Mouse (Mus musculus): Measurements from ENCODE around the gene Edil3. TPM values are rescaled to one million over a fixed set of nuclear protein-coding genes. Genes with fewer than 3 reads are reported as not detected.

Edil3 gene
- polyA plus RNA-seq, 1 experiment from 2014 or later = 17.5 TPM

DNA sequence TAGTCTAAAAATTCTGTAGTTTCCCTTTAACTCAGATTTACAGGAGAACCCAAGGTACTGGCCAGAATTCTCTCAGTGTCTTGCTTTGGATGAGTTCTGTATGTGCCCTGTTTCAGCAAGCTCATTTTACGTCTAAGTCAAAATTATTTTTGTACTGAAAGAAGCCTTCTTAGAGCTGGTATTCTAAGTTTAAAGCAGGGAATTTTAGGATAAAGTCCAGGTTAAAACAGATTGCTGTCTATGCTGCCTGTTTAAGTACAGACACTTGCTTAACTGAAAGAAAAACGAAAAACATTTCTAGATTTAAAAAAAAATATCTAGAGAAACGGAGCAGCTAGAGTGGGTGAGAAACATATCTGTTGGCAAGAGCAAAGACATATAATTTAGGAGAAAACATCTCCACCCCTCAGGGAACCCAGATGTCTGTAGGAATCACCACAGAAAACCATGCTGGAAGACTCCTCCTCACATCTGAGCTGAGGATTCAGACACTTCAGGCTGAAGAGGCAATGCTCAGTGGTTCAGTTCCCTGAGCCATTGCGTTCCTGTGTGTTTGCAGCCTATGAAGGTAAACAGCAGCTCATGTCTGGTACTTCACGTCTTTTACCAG is 465.5 kb downstream of the Edil3 start:
- Histone ChIP-seq H3K27ac (replicated peaks; ENCODE audit: low read depth, low read length) (no peak overlapping the region), H3K4me3 (ENCODE audit: low read depth, low read length) (no peak overlapping the region), H3K9ac (replicated peaks; ENCODE audit: low read length) (no peak overlapping the region), H3K27me3 (ENCODE audit: control insufficient read depth, insufficient read depth, low read length) (no peaks in the 10 kb centered on the region), H3K4me2 (ENCODE audit: low read depth, low read length) (no peak overlapping the region), H3K4me1 (ENCODE audit: control insufficient read depth, insufficient read depth, low read length) (no peaks in the 10 kb centered on the region), H3K36me3 (replicated peaks; ENCODE audit: control insufficient read depth, insufficient read depth, low read depth, low read length) (no peaks in the 10 kb centered on the region), H3K9me3 (replicated peaks; ENCODE audit: control insufficient read depth, low read length) (no peaks in the 10 kb centered on the region)
- DNase-seq (ENCODE audit: low spot score) (no peak), ATAC-seq (replicated peaks; ENCODE audit: insufficient number of reproducible peaks, low FRiP score, low TSS enrichment, low read depth) (no peak)
- 69% methylated on average over 5 of the region's 5 CpGs for WGBS

DNA sequence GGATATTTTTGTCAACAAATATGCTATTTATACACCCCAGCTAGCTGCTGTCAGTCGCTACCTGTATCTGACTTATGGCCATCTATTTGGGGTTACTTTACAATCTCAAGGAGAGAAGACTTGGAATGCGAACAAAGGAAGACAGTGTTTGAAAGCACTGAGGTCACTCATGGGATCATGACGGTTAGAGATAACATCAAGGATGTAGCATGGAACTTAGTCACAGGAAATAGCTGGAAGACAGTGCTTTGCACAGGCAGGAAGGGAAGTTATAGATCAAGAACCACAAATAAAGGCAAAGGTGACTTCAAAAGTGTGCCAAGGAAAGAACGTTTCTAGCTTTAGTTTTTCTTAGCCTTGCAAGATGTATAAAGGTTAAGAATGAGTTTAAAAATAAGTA is 466.9 kb downstream of the Edil3 start:
- no peaks in the 10 kb centered on the region for H3K9me3 ChIP-seq (replicated peaks; ENCODE audit: control insufficient read depth, low read length)
- no peaks in the 10 kb centered on the region for H3K36me3 ChIP-seq (replicated peaks; ENCODE audit: control insufficient read depth, insufficient read depth, low read depth, low read length)
- no peaks in the 10 kb centered on the region for H3K4me1 ChIP-seq (ENCODE audit: control insufficient read depth, insufficient read depth, low read length)
- WGBS = 49% methylated on average over 4 of the region's 4 CpGs
- H3K4me3 ChIP-seq (ENCODE audit: low read depth, low read length) = no peak overlapping the region
- no peak overlapping the region for H3K9ac ChIP-seq (replicated peaks; ENCODE audit: low read length)
- H3K27me3 ChIP-seq (ENCODE audit: control insufficient read depth, insufficient read depth, low read length) = no peaks in the 10 kb centered on the region
- DNase-seq (ENCODE audit: low spot score) = no peak
- ATAC-seq (replicated peaks; ENCODE audit: insufficient number of reproducible peaks, low FRiP score, low TSS enrichment, low read depth) = no peak
- no peak overlapping the region for H3K4me2 ChIP-seq (ENCODE audit: low read depth, low read length)
- no peak overlapping the region for H3K27ac ChIP-seq (replicated peaks; ENCODE audit: low read depth, low read length)

DNA sequence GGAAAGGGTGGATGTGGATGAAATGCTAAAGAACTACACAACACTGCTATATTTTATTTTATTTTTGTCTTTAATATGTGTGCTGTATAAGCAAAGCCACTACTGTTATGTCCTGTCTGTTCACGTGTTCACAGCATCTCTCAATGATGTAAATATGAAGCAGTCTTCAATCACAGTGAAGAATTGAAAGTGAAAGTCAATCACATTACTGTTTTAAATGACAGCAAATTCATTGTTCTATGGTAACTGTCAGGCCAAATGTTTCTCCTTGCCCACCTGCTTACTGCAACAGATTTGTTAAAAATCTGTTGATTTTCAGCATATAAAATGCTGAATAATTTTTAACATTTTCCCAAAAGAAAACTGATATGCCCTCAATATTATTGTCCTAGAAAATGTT is 499.9 kb downstream of the Edil3 start:
- H3K4me3 ChIP-seq (ENCODE audit: low read depth, low read length) = no peak overlapping the region
- no peak overlapping the region for H3K9ac ChIP-seq (replicated peaks; ENCODE audit: low read length)
- no peaks in the 10 kb centered on the region for H3K27me3 ChIP-seq (ENCODE audit: control insufficient read depth, insufficient read depth, low read length)
- H3K36me3 ChIP-seq (replicated peaks; ENCODE audit: control insufficient read depth, insufficient read depth, low read depth, low read length) = no peaks in the 10 kb centered on the region
- H3K4me2 ChIP-seq (ENCODE audit: low read depth, low read length) = no peak overlapping the region
- ATAC-seq (replicated peaks; ENCODE audit: insufficient number of reproducible peaks, low FRiP score, low TSS enrichment, low read depth) (no peak), DNase-seq (ENCODE audit: low spot score) (no peak)
- H3K27ac ChIP-seq (replicated peaks; ENCODE audit: low read depth, low read length) = no peak overlapping the region
- H3K4me1 ChIP-seq (ENCODE audit: control insufficient read depth, insufficient read depth, low read length) = no peaks in the 10 kb centered on the region
- WGBS = 75% methylated on average over 1 of the region's 1 CpGs
- H3K9me3 ChIP-seq (replicated peaks; ENCODE audit: control insufficient read depth, low read length) = no peaks in the 10 kb centered on the region

DNA sequence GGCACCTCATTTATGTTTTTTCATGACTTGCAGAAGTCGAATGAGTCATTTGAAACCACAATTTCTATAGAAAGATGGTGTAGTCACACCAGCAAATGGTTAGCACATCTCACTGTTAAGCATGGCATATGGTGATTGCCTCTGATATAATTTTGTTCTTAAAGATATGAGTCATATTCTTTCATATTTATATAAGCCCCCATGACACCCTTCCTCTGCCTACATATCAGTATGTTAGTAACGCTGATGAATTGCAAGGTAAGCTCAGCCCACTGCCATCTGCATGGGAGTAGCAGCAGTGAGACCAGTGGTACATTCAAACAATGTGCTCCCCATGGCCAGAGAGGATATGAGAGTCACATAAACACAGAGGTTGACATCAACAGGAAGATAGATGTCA is 503.0 kb downstream of the Edil3 start:
- Histone ChIP-seq H3K27ac (replicated peaks; ENCODE audit: low read depth, low read length) (no peak overlapping the region), H3K36me3 (replicated peaks; ENCODE audit: control insufficient read depth, insufficient read depth, low read depth, low read length) (no peaks in the 10 kb centered on the region), H3K27me3 (ENCODE audit: control insufficient read depth, insufficient read depth, low read length) (no peaks in the 10 kb centered on the region), H3K9ac (replicated peaks; ENCODE audit: low read length) (no peak overlapping the region), H3K4me3 (ENCODE audit: low read depth, low read length) (no peak overlapping the region), H3K4me1 (ENCODE audit: control insufficient read depth, insufficient read depth, low read length) (no peaks in the 10 kb centered on the region), H3K9me3 (replicated peaks; ENCODE audit: control insufficient read depth, low read length) (no peaks in the 10 kb centered on the region), H3K4me2 (ENCODE audit: low read depth, low read length) (no peak overlapping the region)
- ATAC-seq (replicated peaks; ENCODE audit: insufficient number of reproducible peaks, low FRiP score, low TSS enrichment, low read depth) = no peak
- 87% methylated on average over 2 of the region's 2 CpGs for WGBS
- DNase-seq (ENCODE audit: low spot score) = no peak

DNA sequence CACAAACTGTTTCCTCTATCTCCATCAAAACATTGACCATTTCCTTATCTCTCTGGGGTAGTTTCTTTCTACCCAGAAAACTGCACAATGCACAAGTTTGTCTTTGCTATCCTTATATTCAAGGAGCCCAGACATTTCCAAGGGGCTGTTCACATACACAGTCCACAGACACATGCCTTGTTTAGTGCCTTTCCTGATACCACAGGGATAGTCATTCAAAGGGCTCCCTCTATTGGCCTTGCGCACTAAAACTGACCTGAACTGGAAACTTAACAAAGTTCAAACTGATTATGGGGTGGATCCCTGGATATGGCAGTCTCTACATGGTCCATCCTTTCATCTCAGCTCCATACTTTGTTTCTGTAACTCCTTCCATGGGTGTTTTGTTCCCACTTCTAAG is 513.2 kb downstream of the Edil3 start:
- ATAC-seq (replicated peaks; ENCODE audit: insufficient number of reproducible peaks, low FRiP score, low TSS enrichment, low read depth) (peak; percentile 62; the same call in 1 of the 2 replicates), DNase-seq (ENCODE audit: low spot score) (peak; percentile 61)
- Histone ChIP-seq H3K4me1 (ENCODE audit: control insufficient read depth, insufficient read depth, low read length) (no peaks in the 10 kb centered on the region), H3K9me3 (replicated peaks; ENCODE audit: control insufficient read depth, low read length) (no peaks in the 10 kb centered on the region), H3K9ac (replicated peaks; ENCODE audit: low read length) (no peak overlapping the region), H3K36me3 (replicated peaks; ENCODE audit: control insufficient read depth, insufficient read depth, low read depth, low read length) (no peaks in the 10 kb centered on the region), H3K4me2 (ENCODE audit: low read depth, low read length) (no peak overlapping the region), H3K4me3 (ENCODE audit: low read depth, low read length) (no peak overlapping the region), H3K27ac (replicated peaks; ENCODE audit: low read depth, low read length) (no peak overlapping the region), H3K27me3 (ENCODE audit: control insufficient read depth, insufficient read depth, low read length) (no peaks in the 10 kb centered on the region)
- 78% methylated on average over 1 of the region's 1 CpGs for WGBS

DNA sequence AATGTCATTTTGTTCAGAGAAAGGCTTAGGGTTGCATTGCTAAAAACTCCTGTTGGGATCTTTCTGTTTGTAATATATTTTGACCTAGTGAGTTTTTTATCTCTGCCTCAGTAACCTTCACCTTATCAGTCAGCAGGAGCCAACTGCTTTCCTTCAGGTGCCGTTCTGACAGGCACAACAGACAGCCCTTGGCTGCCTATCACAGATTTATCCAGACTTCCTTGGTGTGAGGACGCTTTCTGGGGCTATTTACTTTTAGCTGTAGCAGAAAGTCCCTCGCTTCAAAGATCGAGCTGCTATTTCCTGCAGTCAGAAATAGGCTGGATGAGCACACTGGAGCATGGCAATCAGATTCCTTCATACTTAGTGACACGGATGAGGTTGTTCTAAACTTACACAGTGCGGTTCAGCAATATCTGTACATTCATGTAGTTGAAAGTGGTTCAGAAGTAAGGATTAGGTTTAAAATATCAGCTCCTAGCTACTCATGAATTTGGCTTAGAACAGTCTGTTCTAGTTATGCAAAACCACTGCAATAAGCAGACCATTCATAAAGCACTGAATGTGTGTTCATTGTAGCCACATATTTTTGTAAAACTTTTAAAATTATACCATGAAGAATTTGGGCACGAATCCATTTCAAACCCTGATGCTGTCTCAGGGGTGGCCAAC is 514.8 kb downstream of the Edil3 start:
- Histone ChIP-seq H3K9ac (replicated peaks; ENCODE audit: low read length) (no peak overlapping the region), H3K4me1 (ENCODE audit: control insufficient read depth, insufficient read depth, low read length) (no peaks in the 10 kb centered on the region), H3K9me3 (replicated peaks; ENCODE audit: control insufficient read depth, low read length) (no peaks in the 10 kb centered on the region), H3K27me3 (ENCODE audit: control insufficient read depth, insufficient read depth, low read length) (no peaks in the 10 kb centered on the region), H3K4me2 (ENCODE audit: low read depth, low read length) (no peak overlapping the region), H3K27ac (replicated peaks; ENCODE audit: low read depth, low read length) (no peak overlapping the region), H3K4me3 (ENCODE audit: low read depth, low read length) (no peak overlapping the region), H3K36me3 (replicated peaks; ENCODE audit: control insufficient read depth, insufficient read depth, low read depth, low read length) (no peaks in the 10 kb centered on the region)
- no peak for DNase-seq (ENCODE audit: low spot score)
- 59% methylated on average over 7 of the region's 7 CpGs for WGBS
- no peak for ATAC-seq (replicated peaks; ENCODE audit: insufficient number of reproducible peaks, low FRiP score, low TSS enrichment, low read depth)

DNA sequence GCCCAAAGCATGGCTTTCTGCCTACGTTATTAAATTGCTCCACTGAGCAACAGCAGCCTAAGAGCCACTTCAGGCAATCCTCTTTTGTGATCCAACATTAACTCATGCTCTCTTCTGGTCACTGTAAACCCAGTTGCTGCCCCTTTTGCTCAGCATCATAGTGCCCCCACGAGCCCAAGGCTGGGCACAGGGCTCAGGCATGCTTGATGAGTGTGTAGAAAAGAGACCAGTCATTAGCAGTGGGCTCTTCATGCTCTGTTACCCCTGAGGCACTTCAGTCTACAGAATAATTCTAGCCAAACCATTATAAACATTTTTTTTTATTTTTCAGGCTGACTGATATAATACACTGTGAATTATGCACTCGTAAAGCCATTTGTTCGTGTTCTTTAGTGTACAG is 517.8 kb downstream of the Edil3 start:
- Histone ChIP-seq H3K36me3 (replicated peaks; ENCODE audit: control insufficient read depth, insufficient read depth, low read depth, low read length) (no peaks in the 10 kb centered on the region), H3K27ac (replicated peaks; ENCODE audit: low read depth, low read length) (no peak overlapping the region), H3K9ac (replicated peaks; ENCODE audit: low read length) (no peak overlapping the region), H3K9me3 (replicated peaks; ENCODE audit: control insufficient read depth, low read length) (no peaks in the 10 kb centered on the region), H3K4me2 (ENCODE audit: low read depth, low read length) (no peak overlapping the region), H3K4me1 (ENCODE audit: control insufficient read depth, insufficient read depth, low read length) (no peaks in the 10 kb centered on the region), H3K4me3 (ENCODE audit: low read depth, low read length) (no peak overlapping the region), H3K27me3 (ENCODE audit: control insufficient read depth, insufficient read depth, low read length) (no peaks in the 10 kb centered on the region)
- ATAC-seq (replicated peaks; ENCODE audit: insufficient number of reproducible peaks, low FRiP score, low TSS enrichment, low read depth) (peak; percentile 56; the same call in 1 of the 2 replicates), DNase-seq (ENCODE audit: low spot score) (no peak)
- 68% methylated on average over 4 of the region's 4 CpGs for WGBS

DNA sequence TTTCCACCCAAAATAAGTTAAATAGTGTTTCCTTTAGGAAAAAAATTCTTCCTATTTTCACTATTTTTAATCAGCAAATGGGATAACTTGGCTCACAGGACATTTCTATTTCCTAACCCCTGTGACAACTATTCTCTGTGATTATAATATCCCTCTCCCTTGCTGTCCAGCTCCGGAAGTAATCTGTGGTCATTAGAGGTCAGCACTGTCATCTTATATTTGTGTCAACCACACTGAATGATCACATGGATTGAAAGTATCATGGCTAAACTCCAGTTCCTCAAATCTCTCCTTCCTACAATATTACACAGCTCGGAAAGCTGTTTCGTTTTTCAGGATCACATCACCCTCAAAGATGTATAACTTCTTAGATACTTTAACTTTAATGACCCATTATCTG is 518.5 kb downstream of the Edil3 start:
- no peak overlapping the region for H3K27ac ChIP-seq (replicated peaks; ENCODE audit: low read depth, low read length)
- 75% methylated on average over 3 of the region's 3 CpGs for WGBS
- no peaks in the 10 kb centered on the region for H3K27me3 ChIP-seq (ENCODE audit: control insufficient read depth, insufficient read depth, low read length)
- H3K9ac ChIP-seq (replicated peaks; ENCODE audit: low read length) = no peak overlapping the region
- no peaks in the 10 kb centered on the region for H3K4me1 ChIP-seq (ENCODE audit: control insufficient read depth, insufficient read depth, low read length)
- H3K4me3 ChIP-seq (ENCODE audit: low read depth, low read length) = no peak overlapping the region
- DNase-seq (ENCODE audit: low spot score) (no peak), ATAC-seq (replicated peaks; ENCODE audit: insufficient number of reproducible peaks, low FRiP score, low TSS enrichment, low read depth) (no peak)
- H3K4me2 ChIP-seq (ENCODE audit: low read depth, low read length) = no peak overlapping the region
- no peaks in the 10 kb centered on the region for H3K9me3 ChIP-seq (replicated peaks; ENCODE audit: control insufficient read depth, low read length)
- no peaks in the 10 kb centered on the region for H3K36me3 ChIP-seq (replicated peaks; ENCODE audit: control insufficient read depth, insufficient read depth, low read depth, low read length)

All from embryonic facial prominence, embryonic 11.5 days (tissue).